In the genomic region with DNA sequence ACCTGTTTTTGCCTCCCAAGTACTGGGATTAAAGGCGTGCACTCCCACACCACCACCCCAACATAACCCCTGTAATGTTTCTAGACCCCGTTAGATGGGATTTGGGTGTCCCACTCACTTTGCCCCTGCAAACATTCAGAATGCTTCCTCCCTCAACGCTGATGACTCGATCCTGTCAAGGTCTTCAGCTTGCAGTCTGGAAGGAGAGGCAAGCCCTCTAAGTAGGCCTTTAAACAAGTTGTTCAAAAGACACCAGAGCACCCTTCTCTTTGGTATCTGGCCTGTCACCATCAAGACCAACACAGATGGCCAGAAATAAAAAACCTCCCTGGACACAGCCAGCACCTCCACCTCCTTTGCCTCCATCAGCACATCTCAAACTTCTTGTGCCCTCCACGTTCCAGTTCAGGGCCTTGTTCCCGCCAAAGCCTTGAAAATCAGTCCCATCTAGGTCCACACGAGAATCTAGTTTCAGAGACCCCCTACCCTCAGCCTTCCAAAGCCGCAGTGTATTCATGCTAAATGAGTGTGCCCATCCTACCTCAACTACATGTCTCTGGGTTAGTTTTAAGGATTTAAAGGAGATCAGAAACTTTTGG, we compare ENCODE assay signal across 8 mouse cellular contexts. TPM values are rescaled to one million over a fixed set of nuclear protein-coding genes. Genes with fewer than 3 reads are reported as not detected.
DNase-seq lines count a peak whose midpoint lies in the region; ATAC-seq and TF ChIP-seq lines count a peak whose summit lies in the region.

No protein-coding gene starts in this region.

- TF ChIP-seq CTCF in bone marrow, adult 2 months (IDR thresholded peaks at IDR 0.05; ENCODE audit: control insufficient read depth, insufficient read depth, low read length), result no peak
- no peak for TF ChIP-seq CTCF in heart, postnatal 0 days (IDR thresholded peaks at IDR 0.05; ENCODE audit: low read depth)

- peak overlapping the region; percentile 62 for H3K27ac ChIP-seq in heart, embryonic 13.5 days (replicated peaks)
- peak overlapping the region; percentile 70; the same call in 1 of the 2 replicates for H3K27ac ChIP-seq in bone marrow, adult 2 months (ENCODE audit: control insufficient read depth, insufficient read depth, low read depth, low read length, poor library complexity)
- H3K27ac ChIP-seq in heart, postnatal 0 days (ENCODE audit: low read depth), result peak overlapping the region; percentile 63; the same call in 1 of the 2 replicates
- peak overlapping the region; percentile 29; the same call in 1 of the 2 replicates for H3K27ac ChIP-seq in macrophage

- no peaks in the 10 kb centered on the region for H3K79me2 ChIP-seq in macrophage (ENCODE audit: inconsistent target)

- H3K4me1 ChIP-seq in heart, embryonic 13.5 days, result peaks cover 48% of the 10 kb centered on the region
- no peaks in the 10 kb centered on the region; the same call in none of the 2 replicates for H3K4me1 ChIP-seq in bone marrow, adult 2 months (ENCODE audit: control insufficient read depth, insufficient read depth, low read length)
- no peaks in the 10 kb centered on the region for H3K4me1 ChIP-seq in heart, postnatal 0 days (ENCODE audit: control insufficient read depth, insufficient read depth)

- H3K27me3 ChIP-seq in heart, embryonic 13.5 days (replicated peaks), result no peaks in the 10 kb centered on the region
- H3K27me3 ChIP-seq in heart, postnatal 0 days (ENCODE audit: control insufficient read depth, insufficient read depth, low read length), result no peaks in the 10 kb centered on the region

- TF ChIP-seq EP300 in heart, postnatal 0 days (IDR thresholded peaks at IDR 0.05; ENCODE audit: low read depth), result no peak

- no peak for TF ChIP-seq POLR2A in bone marrow, adult 2 months (IDR thresholded peaks at IDR 0.05; ENCODE audit: borderline replicate concordance, control insufficient read depth, low read depth, low read length)

- 0 out of 2 replicates have a peak, but pooled peaks have one; percentile 10 for ATAC-seq in heart, embryonic 13.5 days (ENCODE audit: extremely low read depth, insufficient number of reproducible peaks, low FRiP score, low TSS enrichment)
- ATAC-seq in heart, postnatal 0 days (ENCODE audit: insufficient read depth, low read depth), result no peak
- ATAC-seq in megakaryocyte progenitor cell, adult 5-6 weeks (replicated peaks; ENCODE audit: poor library complexity), result no peak

- peak overlapping the region; percentile 66 for H3K4me3 ChIP-seq in heart, embryonic 13.5 days
- peak overlapping the region; percentile 64 for H3K4me3 ChIP-seq in bone marrow, adult 2 months (replicated peaks; ENCODE audit: control insufficient read depth, low read depth, low read length)
- H3K4me3 ChIP-seq in heart, postnatal 0 days (ENCODE audit: low read depth, low read length), result peak overlapping the region; percentile 56
- H3K4me3 ChIP-seq in macrophage (ENCODE audit: inconsistent target), result peak overlapping the region; percentile 17; the same call in 1 of the 2 replicates

- no peaks in the 10 kb centered on the region for H3K9me3 ChIP-seq in heart, embryonic 13.5 days
- H3K9me3 ChIP-seq in heart, postnatal 0 days (replicated peaks; ENCODE audit: control insufficient read depth, low read length), result no peaks in the 10 kb centered on the region

- peak overlapping the region; percentile 79 for H3K4me2 ChIP-seq in heart, embryonic 13.5 days
- H3K4me2 ChIP-seq in heart, postnatal 0 days (ENCODE audit: low read depth, low read length), result peak overlapping the region; percentile 88

- DNase-seq in heart, adult 9 months (ENCODE audit: low spot score in 2 of 2), result no peak
- DNase-seq in heart, postnatal 0 days (ENCODE audit: low spot score), result no peak
- no peak for DNase-seq in urinary bladder, adult 2 months (ENCODE audit: low spot score)
- no peak for DNase-seq in cerebellum, adult 11 months

- H3K36me3 ChIP-seq in heart, embryonic 13.5 days, result peaks cover 10% of the 10 kb centered on the region
- H3K36me3 ChIP-seq in heart, postnatal 0 days (replicated peaks; ENCODE audit: control insufficient read depth, insufficient read depth, low read length), result no peaks in the 10 kb centered on the region; the same call in 1 of the 2 replicates
- H3K36me3 ChIP-seq in macrophage (ENCODE audit: inconsistent target), result no peaks in the 10 kb centered on the region

- H3K9ac ChIP-seq in heart, embryonic 13.5 days, result peak overlapping the region; percentile 88
- H3K9ac ChIP-seq in heart, postnatal 0 days (replicated peaks; ENCODE audit: low read depth, low read length), result peak overlapping the region; percentile 79

- WGBS in heart, embryonic 13.5 days, result 53% methylated on average over 8 of the region's 8 CpGs
- 63% methylated on average over 8 of the region's 8 CpGs for WGBS in bone marrow, adult 2 months
- 57% methylated on average over 8 of the region's 8 CpGs for WGBS in heart, postnatal 0 days
- WGBS in macrophage (ENCODE audit: missing documents), result 79% methylated on average over 8 of the region's 8 CpGs

RNA-seq across cellular contexts. Expression of gene Cdc42bpg, which starts 0.6 kb away (rescaled TPM):
- polyA plus RNA-seq in heart, embryonic 13.5 days (2015; fragmentation: Nextera tagmentation; extraction: Ambion mirVana), result 0.45 and 0.60 TPM in 2 replicates
- polyA plus RNA-seq in bone marrow, adult 2 months (2011; ENCODE audit: insufficient read depth, insufficient read length, low replicate concordance, missing spikeins), result 7.2 and 13.6 TPM in 2 replicates
- total RNA-seq in heart, postnatal 0 days (2014; rRNA removed; ENCODE audit: low replicate concordance), result 4.8 and 9.5 TPM in 2 replicates
- 0.49 and 0.51 TPM in 2 replicates for polyA plus RNA-seq in heart, postnatal 0 days (2015; fragmentation: Nextera tagmentation; extraction: Ambion mirVana)
- 10 to 100 TPM in 23 of 26 experiments, 1 to 10 TPM in 3; 7.2 to 46.1 (median 15.0) TPM for total RNA-seq in macrophage (2018; cell fraction: chromatin; rRNA removed)
- 1 to 10 TPM; 2.1 to 4.4 (median 3.3) TPM for total RNA-seq in macrophage (2018; cell fraction: cytosol; rRNA removed)
- 10 to 100 TPM in 8 of 26 experiments, 1 to 10 TPM in 18; 5.7 to 31.4 (median 9.1) TPM for total RNA-seq in macrophage (2018; cell fraction: nucleus; rRNA removed)
- 1.3 to 3.5 TPM (median 2.8 TPM) in 3 replicates for polyA plus RNA-seq in macrophage (2018)
- 22.7 and 27.0 TPM in 2 replicates for polyA plus RNA-seq in urinary bladder, adult 2 months (2012; rRNA removed)
- 1.3 and 2.0 TPM in 2 replicates for total RNA-seq in megakaryocyte progenitor cell, adult 5-6 weeks (2015)
- total RNA-seq in megakaryocyte progenitor cell, adult 5-6 weeks (2017), result 3.2 and 3.5 TPM in 2 replicates

RNA-seq across cellular contexts. Expression of gene Ehd1, which starts 29.1 kb away (rescaled TPM):
- polyA plus RNA-seq in heart, embryonic 13.5 days (2015; fragmentation: Nextera tagmentation; extraction: Ambion mirVana), result 70.0 and 72.4 TPM in 2 replicates
- polyA plus RNA-seq in bone marrow, adult 2 months (2011; ENCODE audit: insufficient read depth, insufficient read length, low replicate concordance, missing spikeins), result 40.0 and 63.1 TPM in 2 replicates
- total RNA-seq in heart, postnatal 0 days (2014; rRNA removed; ENCODE audit: low replicate concordance), result 127 and 200 TPM in 2 replicates
- 56.4 and 60.3 TPM in 2 replicates for polyA plus RNA-seq in heart, postnatal 0 days (2015; fragmentation: Nextera tagmentation; extraction: Ambion mirVana)
- total RNA-seq in macrophage (2018; cell fraction: chromatin; rRNA removed), result 1,000 to 10,000 TPM in 4 of 26 experiments, 100 to 1,000 TPM in 20, 10 to 100 TPM in 2; 36.6 to 1,396 (median 780) TPM
- 100 to 1,000 TPM in 20 of 26 experiments, 10 to 100 TPM in 6; 47.9 to 723 (median 253) TPM for total RNA-seq in macrophage (2018; cell fraction: cytosol; rRNA removed)
- 1,000 to 10,000 TPM in 5 of 26 experiments, 100 to 1,000 TPM in 20, 10 to 100 TPM in 1; 56.7 to 1,172 (median 683) TPM for total RNA-seq in macrophage (2018; cell fraction: nucleus; rRNA removed)
- 42.9 to 146 TPM (median 81.6 TPM) in 3 replicates for polyA plus RNA-seq in macrophage (2018)
- 73.6 and 86.5 TPM in 2 replicates for polyA plus RNA-seq in urinary bladder, adult 2 months (2012; rRNA removed)
- total RNA-seq in megakaryocyte progenitor cell, adult 5-6 weeks (2015), result 11.8 and 14.4 TPM in 2 replicates
- 39.4 and 40.9 TPM in 2 replicates for total RNA-seq in megakaryocyte progenitor cell, adult 5-6 weeks (2017)

RNA-seq across cellular contexts. Expression of gene Men1, which starts 29.2 kb away (rescaled TPM):
- polyA plus RNA-seq in heart, embryonic 13.5 days (2015; fragmentation: Nextera tagmentation; extraction: Ambion mirVana), result 46.9 and 48.1 TPM in 2 replicates
- 17.7 and 33.1 TPM in 2 replicates for polyA plus RNA-seq in bone marrow, adult 2 months (2011; ENCODE audit: insufficient read depth, insufficient read length, low replicate concordance, missing spikeins)
- 20.6 and 46.5 TPM in 2 replicates for total RNA-seq in heart, postnatal 0 days (2014; rRNA removed; ENCODE audit: low replicate concordance)
- 20.1 and 20.3 TPM in 2 replicates for polyA plus RNA-seq in heart, postnatal 0 days (2015; fragmentation: Nextera tagmentation; extraction: Ambion mirVana)
- total RNA-seq in macrophage (2018; cell fraction: chromatin; rRNA removed), result 10 to 100 TPM in 19 of 26 experiments, 1 to 10 TPM in 7; 5.0 to 40.8 (median 13.3) TPM
- total RNA-seq in macrophage (2018; cell fraction: cytosol; rRNA removed), result 10 to 100 TPM in 24 of 26 experiments, 1 to 10 TPM in 2; 9.1 to 21.5 (median 17.3) TPM
- total RNA-seq in macrophage (2018; cell fraction: nucleus; rRNA removed), result 10 to 100 TPM in 23 of 26 experiments, 1 to 10 TPM in 3; 6.5 to 62.9 (median 14.9) TPM
- polyA plus RNA-seq in macrophage (2018), result 16.4 to 22.0 TPM (median 21.4 TPM) in 3 replicates
- 34.3 and 37.7 TPM in 2 replicates for polyA plus RNA-seq in urinary bladder, adult 2 months (2012; rRNA removed)
- total RNA-seq in megakaryocyte progenitor cell, adult 5-6 weeks (2015), result 22.9 and 23.6 TPM in 2 replicates
- total RNA-seq in megakaryocyte progenitor cell, adult 5-6 weeks (2017), result 27.2 and 27.9 TPM in 2 replicates

RNA-seq across cellular contexts. Expression of gene Map4k2, which starts 35.3 kb away (rescaled TPM):
- polyA plus RNA-seq in heart, embryonic 13.5 days (2015; fragmentation: Nextera tagmentation; extraction: Ambion mirVana), result 12.5 and 13.5 TPM in 2 replicates
- 128 and 324 TPM in 2 replicates for polyA plus RNA-seq in bone marrow, adult 2 months (2011; ENCODE audit: insufficient read depth, insufficient read length, low replicate concordance, missing spikeins)
- 48.4 and 59.1 TPM in 2 replicates for total RNA-seq in heart, postnatal 0 days (2014; rRNA removed; ENCODE audit: low replicate concordance)
- 9.6 and 10.1 TPM in 2 replicates for polyA plus RNA-seq in heart, postnatal 0 days (2015; fragmentation: Nextera tagmentation; extraction: Ambion mirVana)
- 100 to 1,000 TPM in 7 of 26 experiments, 10 to 100 TPM in 19; 36.0 to 138 (median 82.2) TPM for total RNA-seq in macrophage (2018; cell fraction: chromatin; rRNA removed)
- total RNA-seq in macrophage (2018; cell fraction: cytosol; rRNA removed), result 10 to 100 TPM in 3 of 26 experiments, 1 to 10 TPM in 23; 5.7 to 12.4 (median 8.4) TPM
- total RNA-seq in macrophage (2018; cell fraction: nucleus; rRNA removed), result 10 to 100 TPM; 16.9 to 81.8 (median 38.2) TPM
- polyA plus RNA-seq in macrophage (2018), result 6.8 to 15.8 TPM (median 8.5 TPM) in 3 replicates
- polyA plus RNA-seq in urinary bladder, adult 2 months (2012; rRNA removed), result 63.7 and 88.3 TPM in 2 replicates
- total RNA-seq in megakaryocyte progenitor cell, adult 5-6 weeks (2015), result 15.8 and 16.3 TPM in 2 replicates
- total RNA-seq in megakaryocyte progenitor cell, adult 5-6 weeks (2017), result 30.5 and 45.4 TPM in 2 replicates

RNA-seq across cellular contexts. Expression of gene Sf1, which starts 57.9 kb away (rescaled TPM):
- 89.2 and 89.7 TPM in 2 replicates for polyA plus RNA-seq in heart, embryonic 13.5 days (2015; fragmentation: Nextera tagmentation; extraction: Ambion mirVana)
- polyA plus RNA-seq in bone marrow, adult 2 months (2011; ENCODE audit: insufficient read depth, insufficient read length, low replicate concordance, missing spikeins), result 120 and 184 TPM in 2 replicates
- total RNA-seq in heart, postnatal 0 days (2014; rRNA removed; ENCODE audit: low replicate concordance), result 41.8 and 94.6 TPM in 2 replicates
- 31.8 and 38.3 TPM in 2 replicates for polyA plus RNA-seq in heart, postnatal 0 days (2015; fragmentation: Nextera tagmentation; extraction: Ambion mirVana)
- total RNA-seq in macrophage (2018; cell fraction: chromatin; rRNA removed), result 100 to 1,000 TPM; 332 to 732 (median 556) TPM
- total RNA-seq in macrophage (2018; cell fraction: cytosol; rRNA removed), result 100 to 1,000 TPM in 16 of 26 experiments, 10 to 100 TPM in 10; 75.0 to 160 (median 109) TPM
- total RNA-seq in macrophage (2018; cell fraction: nucleus; rRNA removed), result 100 to 1,000 TPM; 189 to 372 (median 269) TPM
- polyA plus RNA-seq in macrophage (2018), result 95.2 to 156 TPM (median 120 TPM) in 3 replicates
- polyA plus RNA-seq in urinary bladder, adult 2 months (2012; rRNA removed), result 89.7 and 158 TPM in 2 replicates
- 268 and 287 TPM in 2 replicates for total RNA-seq in megakaryocyte progenitor cell, adult 5-6 weeks (2015)
- 156 and 192 TPM in 2 replicates for total RNA-seq in megakaryocyte progenitor cell, adult 5-6 weeks (2017)
